Mouse (Mus musculus) limb, embryonic 11.5 days (tissue): ENCODE measurements around the gene Hoxa2. TPM values are rescaled to one million over a fixed set of nuclear protein-coding genes. Genes with fewer than 3 reads are reported as not detected.

ENCODE experiments used
- ATAC-seq: fragments of 200-750 bp; cut with Nextera tagmentation; 2 replicates; pipeline ENCODE4 v1.8.0; 2017; ENCODE audit warnings: low read depth; ENCODE audit not compliant: insufficient number of reproducible peaks, low FRiP score, low TSS enrichment
- DNase-seq: peaks from one replicate; pipeline ENCODE4 v3.0.0-alpha.2; 2015; ENCODE audit warnings: low spot score
- H3K27ac ChIP-seq: fragments of 300-500 bp; sonication (generic); replicated peaks from 2 replicates; pipeline ENCODE4 v1.5.1; 2014; ENCODE audit warnings: low read depth, mild to moderate bottlenecking, low read length
- H3K27me3 ChIP-seq: fragments of 300-500 bp; sonication (generic); 2 replicates; pipeline ENCODE4 v1.6.1; 2014; ENCODE audit warnings: mild to moderate bottlenecking, low read length, mixed read lengths; ENCODE audit not compliant: control insufficient read depth, insufficient read depth
- H3K36me3 ChIP-seq: fragments of 300-500 bp; sonication (generic); 2 replicates; pipeline ENCODE4 v1.6.1; 2014; ENCODE audit warnings: mild to moderate bottlenecking, low read length, moderate library complexity, mixed read lengths; ENCODE audit not compliant: control insufficient read depth, insufficient read depth
- H3K4me1 ChIP-seq: fragments of 300-500 bp; sonication (generic); 2 replicates; pipeline ENCODE4 v1.6.1; 2014; ENCODE audit warnings: low read length, mixed read lengths; ENCODE audit not compliant: control insufficient read depth, insufficient read depth
- H3K4me2 ChIP-seq: fragments of 300-500 bp; sonication (generic); 2 replicates; pipeline ENCODE4 v1.6.1; 2014; ENCODE audit warnings: low read depth, mild to moderate bottlenecking, moderate library complexity; ENCODE audit not compliant: severe bottlenecking
- H3K4me3 ChIP-seq: fragments of 300-500 bp; sonication (generic); 2 replicates; pipeline ENCODE4 v1.5.1; 2014; ENCODE audit warnings: low read depth, low read length
- H3K9ac ChIP-seq: fragments of 300-500 bp; sonication (generic); 2 replicates; pipeline ENCODE4 v1.6.1; 2014; ENCODE audit warnings: mild to moderate bottlenecking, low read length
- H3K9me3 ChIP-seq: fragments of 300-500 bp; sonication (generic); 2 replicates; pipeline ENCODE4 v1.6.1; 2016; ENCODE audit warnings: low read length; ENCODE audit not compliant: control insufficient read depth
- WGBS: fragments of 180-500 bp; shearing (Covaris S2); extraction: QIAGEN DNeasy Blood & Tissue Kit; methylation state at CpG from one replicate; pipeline ENCODE4 v1.1.7; 2014; 5-methylcytosine and 5-hydroxymethylcytosine counted together
- polyA plus RNA-seq: library from polyadenylated mRNA; unstranded; fragments of >200 nt; fragmentation: Nextera tagmentation; extraction: Ambion mirVana; gene quantifications from 2 replicates; pipeline ENCODE4 v1.2.1, GENCODE M21; 2014

Gene Hoxa2
- polyA plus RNA-seq, 1 experiment from 2014 or later, result 3.0 TPM

DNA sequence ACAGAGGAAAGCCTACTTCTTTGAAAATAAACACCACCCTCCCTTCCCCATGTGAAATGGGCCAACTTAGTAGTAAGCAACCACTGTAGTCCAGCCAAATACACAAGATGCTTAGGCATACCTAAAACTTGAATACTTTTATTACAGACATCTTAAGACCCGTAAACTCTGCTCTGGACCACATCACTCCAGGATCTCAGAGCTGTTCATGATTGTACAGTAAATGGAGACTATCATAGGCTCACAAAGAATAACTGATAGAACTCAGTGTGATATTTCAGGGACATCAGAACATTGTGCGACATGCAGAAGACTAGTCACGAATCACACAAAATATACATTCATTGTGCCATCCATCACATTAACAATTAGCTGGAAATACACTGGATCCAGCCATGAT is 9.2 kb downstream of the Hoxa2 start:
- Histone ChIP-seq H3K4me1 (peaks cover 21% of the 10 kb centered on the region), H3K27me3 (peaks cover 52% of the 10 kb centered on the region), H3K4me3 (no peak overlapping the region), H3K9me3 (no peaks in the 10 kb centered on the region), H3K36me3 (no peaks in the 10 kb centered on the region), H3K9ac (no peak overlapping the region), H3K27ac (no peak overlapping the region), H3K4me2 (no peak overlapping the region)
- DNase-seq, result peak; percentile 20
- 58% methylated on average over 3 of the region's 3 CpGs for WGBS
- ATAC-seq, result no peak

DNA sequence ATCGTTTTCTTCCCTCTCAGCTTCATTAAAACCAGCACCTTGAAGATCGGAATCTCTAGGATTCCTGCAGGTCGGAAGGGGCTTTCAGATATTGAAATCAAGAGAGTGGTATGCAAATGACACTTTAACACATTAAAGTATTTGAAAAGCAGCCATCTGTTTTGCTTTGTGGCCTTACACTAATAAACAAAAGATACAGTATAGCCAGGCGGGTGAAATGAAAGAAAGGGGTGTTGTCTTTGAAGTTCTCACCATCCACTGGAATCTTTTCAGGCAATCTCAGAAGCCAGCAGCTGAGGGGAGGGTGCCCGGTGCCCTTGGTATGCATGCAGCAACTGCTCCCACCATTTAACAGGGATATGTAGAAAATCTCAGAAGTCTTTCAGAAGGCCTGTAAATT is 10.6 kb downstream of the Hoxa2 start:
- H3K4me2 ChIP-seq, result no peak overlapping the region
- H3K9me3 ChIP-seq, result no peaks in the 10 kb centered on the region
- peaks cover 55% of the 10 kb centered on the region for H3K27me3 ChIP-seq
- no peak overlapping the region for H3K9ac ChIP-seq
- H3K27ac ChIP-seq, result no peak overlapping the region
- no peaks in the 10 kb centered on the region for H3K36me3 ChIP-seq
- no peak overlapping the region for H3K4me3 ChIP-seq
- H3K4me1 ChIP-seq, result peaks cover 7% of the 10 kb centered on the region
- DNase-seq, result peak; percentile 21
- WGBS, result 13% methylated on average over 5 of the region's 5 CpGs
- no peak for ATAC-seq

DNA sequence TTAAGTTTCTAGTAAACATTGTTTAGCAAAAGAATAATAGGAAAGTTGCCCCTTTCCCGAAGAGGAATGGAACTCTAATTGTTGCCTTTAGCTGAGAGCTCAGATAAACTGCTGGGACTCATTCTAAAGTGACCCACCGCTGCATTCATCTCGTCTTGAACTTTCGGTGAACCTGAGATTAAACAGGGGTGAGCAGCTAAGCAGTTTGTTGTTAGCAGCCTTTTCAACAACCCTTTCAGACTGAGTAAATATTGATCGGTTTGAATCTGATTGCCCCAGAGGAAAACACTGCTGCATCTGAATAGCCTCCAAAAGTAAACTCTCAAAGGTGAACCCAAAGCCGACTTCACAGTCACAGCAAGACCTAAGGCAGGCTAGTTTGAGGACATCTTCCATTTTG is 11.4 kb downstream of the Hoxa2 start:
- H3K9ac ChIP-seq, result no peak overlapping the region
- H3K4me1 ChIP-seq, result 0 out of 2 replicates have a peak, but pooled peaks cover 2% of the 10 kb centered on the region
- H3K27ac ChIP-seq, result no peak overlapping the region
- no peak for ATAC-seq
- H3K4me3 ChIP-seq, result no peak overlapping the region
- no peaks in the 10 kb centered on the region for H3K9me3 ChIP-seq
- no peaks in the 10 kb centered on the region for H3K36me3 ChIP-seq
- DNase-seq, result no peak
- H3K4me2 ChIP-seq, result no peak overlapping the region
- WGBS, result 2% methylated on average over 6 of the region's 6 CpGs
- H3K27me3 ChIP-seq, result peaks cover 55% of the 10 kb centered on the region

DNA sequence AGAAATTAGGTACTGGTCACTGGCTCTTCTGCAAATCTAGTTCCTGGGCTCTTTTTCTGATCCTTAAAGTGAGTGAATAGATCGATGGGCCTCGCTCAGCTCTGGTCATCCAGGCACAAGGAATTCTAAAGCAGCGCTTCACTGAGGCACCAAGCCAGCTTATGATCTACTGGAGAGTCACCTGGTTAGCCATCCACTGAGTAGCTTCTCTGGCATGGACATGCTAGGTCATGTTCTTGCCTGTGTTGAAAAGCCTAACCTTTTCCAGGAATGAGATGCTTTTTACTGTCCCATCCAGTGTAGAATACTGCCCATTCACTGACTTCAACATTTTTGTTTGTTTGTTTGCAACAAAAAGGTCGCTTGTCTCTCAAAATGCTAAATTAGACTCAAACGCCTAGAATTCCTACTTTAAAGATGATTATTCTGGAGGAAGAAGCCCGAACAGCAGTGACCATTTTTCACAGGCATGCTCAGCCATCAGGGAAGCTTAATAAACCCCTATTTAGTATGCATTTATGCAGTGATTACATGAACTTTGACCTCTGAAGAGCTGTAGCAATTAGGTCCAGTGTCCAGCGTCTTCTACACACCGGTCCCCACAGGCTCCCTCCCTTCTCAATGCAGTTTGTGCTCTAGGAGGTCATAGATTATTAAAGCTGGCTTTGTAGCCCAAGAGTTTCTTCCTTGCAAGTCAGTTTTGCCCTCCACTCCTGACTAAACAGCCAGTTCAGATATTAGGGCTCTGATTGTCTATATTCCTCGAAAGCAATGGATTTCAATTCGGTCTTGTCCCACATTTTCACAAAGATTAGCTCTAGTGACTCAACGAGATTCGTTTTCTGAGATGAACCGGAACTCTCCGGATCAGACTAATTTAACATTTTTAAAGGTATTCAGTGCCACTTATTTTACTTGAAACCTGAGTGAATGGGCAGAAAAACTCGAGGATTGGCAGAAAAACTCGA is 12.1 kb downstream of the Hoxa2 start:
- H3K9ac ChIP-seq, result no peak overlapping the region
- 0 out of 2 replicates have a peak, but pooled peaks cover 1% of the 10 kb centered on the region for H3K4me1 ChIP-seq
- 10% methylated on average over 16 of the region's 16 CpGs for WGBS
- no peaks in the 10 kb centered on the region for H3K9me3 ChIP-seq
- H3K36me3 ChIP-seq, result no peaks in the 10 kb centered on the region
- DNase-seq (peak; percentile 29), ATAC-seq (no peak)
- H3K4me3 ChIP-seq, result no peak overlapping the region
- peaks cover 48% of the 10 kb centered on the region for H3K27me3 ChIP-seq
- no peak overlapping the region for H3K4me2 ChIP-seq
- H3K27ac ChIP-seq, result no peak overlapping the region

DNA sequence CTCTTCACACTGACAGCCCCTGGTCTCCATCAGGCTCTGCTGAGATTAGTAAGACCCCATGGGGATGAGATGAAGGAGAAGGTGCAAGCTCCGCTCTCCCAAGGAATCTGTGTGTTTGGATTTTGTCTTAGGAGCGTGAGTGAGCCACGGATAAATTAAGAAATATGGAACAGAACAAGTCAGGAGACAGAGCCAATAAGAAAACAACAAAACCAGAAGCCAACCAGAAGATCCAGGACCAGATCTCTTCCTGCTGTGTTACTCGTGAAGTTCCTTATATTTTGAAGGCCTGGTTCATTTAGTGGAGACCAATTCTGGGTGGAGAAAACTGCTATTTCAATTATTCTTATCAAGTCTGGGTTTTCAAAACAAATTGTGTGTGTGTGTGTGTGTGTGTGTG is 13.1 kb downstream of the Hoxa2 start:
- Histone ChIP-seq H3K9ac (no peak overlapping the region), H3K4me1 (no peaks in the 10 kb centered on the region), H3K4me3 (no peak overlapping the region), H3K9me3 (no peaks in the 10 kb centered on the region), H3K36me3 (no peaks in the 10 kb centered on the region), H3K4me2 (no peak overlapping the region), H3K27me3 (peaks cover 39% of the 10 kb centered on the region), H3K27ac (no peak overlapping the region)
- whole genome bisulfite sequencing, result 15% methylated on average over 4 of the region's 4 CpGs
- ATAC-seq (no peak), DNase-seq (peak; percentile 28)

DNA sequence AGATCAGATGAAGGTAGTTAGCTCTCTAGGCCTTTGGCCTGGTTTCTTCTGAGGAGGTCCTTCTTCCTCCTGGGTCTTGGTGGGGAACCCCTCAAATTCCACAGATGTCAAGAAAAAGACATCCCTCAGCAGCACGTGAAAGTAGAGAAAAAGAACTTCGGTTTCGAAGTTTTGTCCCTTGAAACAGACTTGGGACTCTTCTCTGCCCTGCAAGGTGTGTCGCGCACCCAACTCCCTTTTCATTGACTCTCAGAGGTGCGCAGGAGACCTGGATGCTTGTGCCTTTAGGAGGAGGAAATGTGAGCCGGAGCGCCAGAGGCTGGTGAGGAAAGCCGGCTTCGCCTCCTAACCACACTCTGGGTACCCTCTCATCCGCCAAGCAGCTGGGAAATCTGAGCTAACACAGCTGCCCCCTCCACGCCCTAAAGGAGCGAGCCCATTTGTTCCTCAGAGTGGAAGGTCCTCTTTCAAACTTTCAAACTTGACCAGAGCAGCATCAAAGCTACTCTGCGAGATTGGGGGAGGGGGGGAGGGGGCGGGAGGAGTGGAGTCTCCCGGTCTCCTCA is 14.1 kb downstream of the Hoxa2 start:
- WGBS, result 3% methylated on average over 16 of the region's 16 CpGs
- peak; percentile 69 for DNase-seq
- Histone ChIP-seq H3K27me3 (peaks cover 28% of the 10 kb centered on the region), H3K9me3 (no peaks in the 10 kb centered on the region), H3K4me2 (peak overlapping the region; percentile 21; the same call in 1 of the 2 replicates), H3K27ac (no peak overlapping the region), H3K36me3 (no peaks in the 10 kb centered on the region), H3K4me3 (no peak overlapping the region), H3K9ac (no peak overlapping the region), H3K4me1 (no peaks in the 10 kb centered on the region)
- ATAC-seq, result no peak; the same call in 1 of the 2 replicates

DNA sequence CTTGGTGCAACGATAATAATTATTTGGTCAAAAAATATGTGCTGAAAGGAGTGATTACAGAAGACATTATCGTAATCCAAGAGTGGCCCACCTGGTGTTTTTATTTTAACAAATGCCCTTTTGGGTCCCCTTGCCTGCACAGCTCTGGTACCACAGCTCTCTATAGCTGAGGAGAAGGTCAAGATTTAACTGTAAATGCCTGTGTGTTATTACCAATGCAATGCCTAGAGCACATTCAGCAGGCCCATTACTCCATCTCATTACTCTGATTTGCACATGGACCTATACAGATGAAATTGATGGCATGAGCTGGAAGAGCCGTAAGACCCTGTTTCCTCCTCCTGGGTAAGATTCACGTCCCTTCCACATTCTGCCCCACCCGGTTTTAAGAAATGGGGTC is 25.5 kb downstream of the Hoxa2 start:
- H3K9ac ChIP-seq, result no peak overlapping the region
- H3K9me3 ChIP-seq, result no peaks in the 10 kb centered on the region
- no peak overlapping the region for H3K27ac ChIP-seq
- DNase-seq (no peak), ATAC-seq (no peak)
- no peaks in the 10 kb centered on the region for H3K36me3 ChIP-seq
- H3K4me1 ChIP-seq, result no peaks in the 10 kb centered on the region; the same call in 1 of the 2 replicates
- H3K4me2 ChIP-seq, result no peak overlapping the region
- H3K4me3 ChIP-seq, result no peak overlapping the region
- H3K27me3 ChIP-seq, result no peaks in the 10 kb centered on the region
- 83% methylated on average over 5 of the region's 5 CpGs for WGBS

DNA sequence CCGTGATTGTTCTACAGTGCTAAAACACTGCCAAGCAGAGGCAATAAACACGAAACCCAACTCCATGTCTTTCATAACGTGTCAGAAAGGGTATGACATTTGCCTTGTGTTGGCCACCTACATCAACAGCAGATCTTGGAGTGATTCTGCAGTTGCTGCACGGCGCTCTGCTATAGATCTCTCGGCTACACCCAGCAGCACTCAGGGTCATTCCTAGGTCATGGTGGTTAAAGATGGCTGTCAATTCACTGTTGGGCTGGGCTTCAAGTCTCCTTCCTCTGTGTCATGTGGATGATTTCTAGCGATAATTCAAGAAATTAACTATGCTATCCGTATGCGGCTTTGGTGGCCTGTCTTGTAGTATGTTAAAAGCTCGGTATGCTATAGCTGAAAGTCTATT is 26.1 kb downstream of the Hoxa2 start:
- H3K9me3 ChIP-seq, result no peaks in the 10 kb centered on the region
- no peaks in the 10 kb centered on the region for H3K36me3 ChIP-seq
- DNase-seq (no peak), ATAC-seq (no peak)
- no peaks in the 10 kb centered on the region; the same call in 1 of the 2 replicates for H3K4me1 ChIP-seq
- H3K9ac ChIP-seq, result no peak overlapping the region
- H3K4me2 ChIP-seq, result no peak overlapping the region
- 51% methylated on average over 10 of the region's 10 CpGs for WGBS
- no peak overlapping the region for H3K27ac ChIP-seq
- no peak overlapping the region for H3K4me3 ChIP-seq
- no peaks in the 10 kb centered on the region for H3K27me3 ChIP-seq
